Mouse (Mus musculus) bone marrow, adult 2 months (tissue): ENCODE measurements around the gene Serp2.

Experiments used
- CTCF ChIP-seq: fragments of 200-500 bp; IDR thresholded peaks from 2 replicates; pipeline ENCODE4 v1.5.1; 2011; ENCODE audit warnings: low read length, control low read depth; ENCODE audit not compliant: control insufficient read depth, insufficient read depth
- POLR2A ChIP-seq: fragments of 200-500 bp; IDR thresholded peaks from 2 replicates; pipeline ENCODE4 v1.6.1; 2011; ENCODE audit warnings: low read depth, mild to moderate bottlenecking, control low read depth, low read length, borderline replicate concordance; ENCODE audit not compliant: control insufficient read depth

- no peak for TF ChIP-seq CTCF
- no peak for TF ChIP-seq POLR2A
Measured at GRCm38 (mm10) chr14:76594351-76594885, 37.7 kb upstream of the Serp2 start.
